Mouse (Mus musculus) bone marrow, adult 2 months (tissue): ENCODE measurements around the gene Mea1.

Source experiments
- CTCF ChIP-seq: fragments of 200-500 bp; IDR thresholded peaks from 2 replicates; pipeline ENCODE4 v1.5.1; 2011; ENCODE audit warnings: low read length, control low read depth; ENCODE audit not compliant: control insufficient read depth, insufficient read depth
- POLR2A ChIP-seq: fragments of 200-500 bp; IDR thresholded peaks from 2 replicates; pipeline ENCODE4 v1.6.1; 2011; ENCODE audit warnings: low read depth, mild to moderate bottlenecking, control low read depth, low read length, borderline replicate concordance; ENCODE audit not compliant: control insufficient read depth

DNA sequence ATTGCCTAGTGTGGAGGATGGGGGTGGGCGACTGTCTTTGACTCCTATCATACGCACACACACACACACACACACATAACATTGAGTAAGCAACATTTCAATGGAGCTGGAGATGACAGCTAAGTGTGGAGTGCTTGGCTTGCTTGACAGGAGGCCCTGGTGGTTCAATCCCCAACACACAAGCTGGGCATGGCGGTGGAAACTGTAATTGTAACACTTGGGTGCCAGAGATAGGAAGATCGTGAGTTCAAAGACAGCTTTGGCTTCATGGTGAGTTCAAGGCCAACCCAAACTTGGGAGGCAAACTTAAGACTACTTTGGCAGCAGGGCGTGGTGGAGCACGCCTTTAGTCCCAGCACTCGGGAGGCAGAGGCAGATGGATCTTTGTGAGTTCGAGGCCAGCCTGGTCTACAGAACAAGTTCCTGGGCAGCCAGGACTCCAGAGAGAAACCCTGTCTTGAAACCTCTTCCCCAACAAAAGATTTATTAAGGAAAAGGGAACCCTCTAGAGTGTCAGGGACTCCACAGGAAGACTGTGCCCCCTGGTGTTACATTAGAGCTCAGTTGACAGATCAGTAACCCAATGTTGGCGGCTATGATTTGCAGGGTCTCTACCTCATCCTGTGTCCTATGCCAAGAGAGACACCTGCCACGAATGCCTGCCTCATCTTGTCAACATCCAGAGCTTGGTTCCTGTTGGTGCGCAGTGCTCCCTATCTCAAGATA is 36.3 kb downstream of the Mea1 start:
- TF ChIP-seq CTCF, result no peak
- TF ChIP-seq POLR2A, result no peak
